In genomic region chr12:84846594-84847014, GRCm38 (mm10) we compare ENCODE assay signal across 10 mouse cellular contexts. TPM values are rescaled to one million over a fixed set of nuclear protein-coding genes. Genes with fewer than 3 reads are reported as not detected.
A peak's percentile ranks its signal among the peaks of the same experiment; 100 is the strongest.
DNase-seq lines count a peak whose midpoint lies in the region; ATAC-seq lines count a peak whose summit lies in the region.
"Had no signal": no experiment of that assay in that cellular context is flagged by ENCODE, and none has a peak within 500 bp of the region (broad histone marks: within the 10 kb centered on the region; RNA-seq: fewer than 3 reads in every experiment).

No protein-coding gene starts in this region.

- 45% methylated on average over 9 of the region's 9 CpGs for WGBS in limb, embryonic 13.5 days

- DNase-seq in embryo, embryonic 11 days = peak; percentile 17
- no peak for DNase-seq in embryo, embryonic 9.5 days (ENCODE audit: extremely low spot score)
- DNase-seq in 3134 (ENCODE audit: extremely low read depth, insufficient read length, low spot score) = peak; percentile 61
- no peak for DNase-seq in left cerebral cortex, postnatal 36 days (ENCODE audit: low spot score in 2 of 2)
- DNase-seq in left cerebral cortex, adult 18-20 months (ENCODE audit: low spot score in 2 of 2) = no peak
- no peak for DNase-seq in thymus, postnatal 25 days
- DNase-seq: left cerebral cortex, postnatal 4 days had no signal

- no peak overlapping the region; the same call in 1 of the 2 replicates for H3K27ac ChIP-seq in limb, embryonic 13.5 days

- intact Hi-C loops in left cerebral cortex, postnatal 36 days (cut with DNase I) = no loop called here

- H3K4me3 ChIP-seq in limb, embryonic 13.5 days = no peak overlapping the region

- peak overlapping the region; percentile 46 for H3K4me2 ChIP-seq in limb, embryonic 13.5 days (replicated peaks)

- H3K4me1 ChIP-seq in limb, embryonic 13.5 days = peaks cover 79% of the 10 kb centered on the region

- H3K36me3 ChIP-seq in limb, embryonic 13.5 days = no peaks in the 10 kb centered on the region

- no peaks in the 10 kb centered on the region for H3K9me3 ChIP-seq in limb, embryonic 13.5 days

- H3K27me3 ChIP-seq in limb, embryonic 13.5 days = peaks cover 35% of the 10 kb centered on the region

- no peak overlapping the region for H3K9ac ChIP-seq in limb, embryonic 13.5 days

- ATAC-seq in common myeloid progenitor, adult 5-6 weeks (replicated peaks; ENCODE audit: low read depth, poor library complexity, severe bottlenecking) = peak; percentile 68
- ATAC-seq in limb, embryonic 13.5 days (ENCODE audit: low FRiP score, low read depth) = no peak

RNA-seq across cellular contexts. Expression of gene Ltbp2, which starts 29.7 kb away (rescaled TPM):
- not detected in 2 replicates for total RNA-seq in common myeloid progenitor, adult 5-6 weeks (2017)
- polyA plus RNA-seq in limb, embryonic 13.5 days (2015; fragmentation: Nextera tagmentation; extraction: Ambion mirVana) = 1.0 and 2.7 TPM in 2 replicates
- total RNA-seq in left cerebral cortex, postnatal 36 days (2021) = under 1 TPM; 0.41 to 0.52 TPM
- under 1 TPM; 0.28 to 0.42 TPM for total RNA-seq in left cerebral cortex, adult 18-20 months (2021)
- total RNA-seq: hematopoietic stem cell, adult 5-6 weeks had no signal

Comparison
In these comparisons a context has a peak if more than half of its experiments do, and no peak if none do; other contexts are left out.
1. DNase-seq: peak in embryo, embryonic 11 days (single experiment) and 3134 (single experiment); none in embryo, embryonic 9.5 days (single experiment), left cerebral cortex, postnatal 36 days (0 of 2), left cerebral cortex, adult 18-20 months (0 of 2) and thymus, postnatal 25 days (single experiment).